Mouse (Mus musculus): ENCODE data around the gene Creb3l2.

DNA sequence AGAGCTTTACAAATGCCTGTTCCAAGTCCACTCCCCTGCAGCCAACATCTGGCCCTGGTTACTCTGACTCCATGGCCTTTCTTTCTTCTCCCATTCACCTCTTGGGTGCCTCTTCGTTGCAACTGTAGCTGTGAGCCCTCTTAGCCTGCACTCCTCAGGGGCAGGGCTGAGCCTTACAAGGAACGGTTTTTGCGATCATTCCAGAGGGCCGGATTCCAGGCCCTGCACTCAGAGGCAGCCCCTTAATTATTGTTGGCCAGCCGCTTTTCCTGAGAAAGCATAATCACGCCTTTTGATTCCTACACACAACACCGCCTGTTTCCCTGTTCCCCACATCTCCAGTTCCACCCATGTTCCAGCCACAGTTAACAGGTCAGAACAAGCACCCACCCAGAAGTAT is 17.6 kb downstream of the Creb3l2 start:
- TF ChIP-seq CTCF (IDR thresholded peaks at IDR 0.05; ENCODE audit: low read depth, low read length) (no peak), POLR2A (IDR thresholded peaks at IDR 0.05; ENCODE audit: borderline replicate concordance, low read depth, low read length) (no peak)
